Mouse (Mus musculus) adrenal gland, postnatal 4 days (tissue): Measurements from ENCODE around the gene 1700020L24Rik. TPM values are rescaled to one million over a fixed set of nuclear protein-coding genes. Genes with fewer than 3 reads are reported as not detected.

Experiments used
- DNase-seq, 2 experiments: peaks; one replicate each; pipeline ENCODE4 v3.0.0; 2021 to 2022; ENCODE audit warnings: low spot score in 2 of 2, mixed read lengths in 2 of 2
- long read RNA-seq, 2 experiments: library from polyadenylated mRNA; stranded (forward); transcript quantifications; one replicate each; pipeline ENCODE4 v2.0.0; 2021
- total RNA-seq, 2 experiments: library from RNA; stranded (reverse); gene quantifications; 2 replicates each; pipeline ENCODE4 v1.2.3; 2021

The 1700020L24Rik gene
- total RNA-seq: under 1 TPM; 0.48 to 0.56 TPM
- long read RNA-seq, experiment 1, partial matches to known transcripts: 0 of 1 reads
- long read RNA-seq, experiment 1, other reads (novel, unspliced or antisense): 1 of 1 reads
- long read RNA-seq, experiment 2: 0 reads

DNA sequence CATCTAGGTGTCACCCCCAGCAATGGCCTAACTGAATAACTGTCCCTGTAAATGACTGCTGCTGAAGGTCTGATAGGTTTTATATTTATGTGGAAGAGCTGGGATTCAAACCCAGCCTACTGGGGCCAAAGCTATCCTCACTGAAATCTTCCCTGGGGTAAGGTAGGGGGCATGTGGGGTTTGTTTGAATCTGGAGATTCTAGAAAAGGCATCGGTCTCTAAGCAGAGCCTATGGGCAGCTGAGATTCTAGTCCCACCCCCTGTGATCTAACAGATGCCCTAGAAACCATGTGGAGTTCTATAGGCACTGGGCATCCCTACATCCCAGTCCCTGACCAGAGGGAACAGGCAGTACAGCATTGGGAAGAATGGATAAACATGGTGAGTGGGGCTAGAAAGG, at the start of gene 1700020L24Rik:
TSS of gene 1700020L24Rik (plus strand) at position 301 of the 400 bp plus-strand sequence.
- DNase-seq: no peak

DNA sequence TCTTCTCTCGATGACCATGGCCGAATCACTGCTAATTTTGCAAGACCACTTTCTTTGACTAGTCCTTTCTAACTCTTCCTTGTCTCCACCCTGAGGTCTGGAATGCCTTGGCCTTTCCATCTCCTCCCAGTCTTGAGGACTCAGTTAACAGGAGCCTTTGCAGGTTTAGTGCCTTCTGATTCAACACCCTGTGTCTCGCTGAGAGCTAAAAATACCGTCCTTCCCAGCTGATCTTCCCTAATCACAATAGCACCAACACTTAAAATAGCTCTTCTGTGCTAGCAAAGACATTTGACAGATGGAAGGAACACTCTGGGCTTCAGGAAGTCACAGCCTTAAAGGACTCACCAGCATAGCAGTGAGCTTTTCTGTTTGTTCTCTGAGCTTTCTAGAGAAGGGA, 44.4 kb upstream of the 1700020L24Rik start:
- no peak for DNase-seq

DNA sequence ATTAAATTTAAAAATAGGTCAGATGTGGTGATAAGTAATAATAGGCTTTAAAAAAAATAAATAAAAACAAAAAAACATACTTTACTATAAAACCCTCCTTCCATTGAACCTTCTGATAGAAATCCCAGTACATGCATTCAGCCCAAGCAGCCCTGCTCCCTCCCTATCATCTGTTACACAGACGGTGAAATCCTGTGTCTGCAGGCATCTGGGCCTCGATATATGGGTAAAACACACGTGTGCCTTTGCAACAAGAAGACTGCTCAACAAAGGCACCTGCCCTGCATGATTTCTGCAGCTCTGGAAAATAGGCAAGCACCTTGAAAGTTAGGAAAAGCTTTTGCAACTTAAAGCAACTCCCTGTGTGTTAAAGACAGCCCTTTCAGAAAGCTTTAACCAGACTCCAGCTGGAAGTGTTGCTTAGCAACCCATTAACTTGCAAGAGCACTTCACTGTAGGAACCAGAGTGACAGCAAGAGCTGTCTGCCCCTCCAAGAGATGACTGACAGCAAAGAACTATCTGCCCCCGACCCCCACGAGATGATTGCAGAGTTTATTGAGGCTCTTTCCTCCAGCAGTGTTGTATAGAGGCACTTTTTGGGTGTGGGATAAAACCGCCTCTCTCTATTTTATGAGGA, 42.6 kb upstream of the 1700020L24Rik start:
- no peak for DNase-seq

DNA sequence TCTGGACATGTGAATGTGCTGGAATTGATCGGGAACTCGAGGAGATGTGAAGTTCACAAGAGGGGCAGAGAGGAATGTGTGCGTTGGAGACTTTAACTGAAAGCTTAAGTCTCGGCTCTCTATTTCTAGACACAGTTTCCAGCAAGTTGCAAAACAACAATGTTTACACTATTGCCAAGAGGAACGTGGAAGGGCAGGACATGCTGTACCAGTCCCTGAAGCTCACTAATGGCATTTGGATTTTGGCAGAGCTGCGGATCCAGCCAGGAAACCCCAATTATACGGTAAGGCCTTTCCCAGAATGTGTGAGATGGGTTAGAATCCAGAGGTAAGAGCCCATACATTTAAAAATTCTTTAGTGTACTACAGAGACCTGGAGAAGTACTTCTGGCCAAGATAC, 39.9 kb upstream of the 1700020L24Rik start:
- DNase-seq: no peak

DNA sequence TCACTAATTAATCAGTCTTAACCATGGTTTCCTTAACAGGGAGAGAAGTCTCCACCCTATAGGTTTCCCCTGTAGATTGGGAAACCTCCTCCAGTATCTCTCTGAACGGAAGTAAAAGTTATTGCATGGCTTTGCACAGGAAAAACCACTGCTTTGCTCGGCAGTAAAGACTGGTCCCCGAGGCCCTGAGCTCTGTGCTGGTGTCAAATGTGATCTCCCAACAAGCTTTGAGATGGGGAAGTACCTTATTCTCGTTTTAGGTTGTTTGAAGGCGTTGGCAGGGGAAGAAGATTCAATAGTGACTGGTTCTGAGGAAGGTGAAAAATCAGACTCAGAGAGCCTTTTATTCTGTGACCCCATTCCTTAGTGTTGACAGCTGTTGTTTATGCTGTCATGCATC, 38.8 kb upstream of the 1700020L24Rik start:
- DNase-seq: no peak

DNA sequence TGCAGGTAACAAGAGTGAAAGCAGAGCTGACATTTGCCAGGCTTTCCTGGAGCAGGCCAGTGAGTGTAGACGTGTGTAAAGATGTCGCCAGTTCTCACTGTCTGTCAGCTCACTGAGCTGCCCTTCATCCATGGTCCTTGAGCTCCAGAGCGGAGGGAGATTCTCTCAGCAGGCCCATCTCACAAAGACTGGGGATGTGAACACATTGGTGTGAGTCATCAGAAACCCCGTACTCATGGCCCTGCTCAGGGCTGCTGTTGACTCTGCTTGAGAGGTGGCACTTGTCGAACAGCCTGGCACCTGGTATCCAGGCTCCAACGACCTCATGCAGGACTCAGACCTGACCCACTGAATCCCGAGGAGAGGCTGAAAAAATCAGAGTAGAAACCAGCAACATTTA, 33.7 kb upstream of the 1700020L24Rik start:
- DNase-seq: no peak

DNA sequence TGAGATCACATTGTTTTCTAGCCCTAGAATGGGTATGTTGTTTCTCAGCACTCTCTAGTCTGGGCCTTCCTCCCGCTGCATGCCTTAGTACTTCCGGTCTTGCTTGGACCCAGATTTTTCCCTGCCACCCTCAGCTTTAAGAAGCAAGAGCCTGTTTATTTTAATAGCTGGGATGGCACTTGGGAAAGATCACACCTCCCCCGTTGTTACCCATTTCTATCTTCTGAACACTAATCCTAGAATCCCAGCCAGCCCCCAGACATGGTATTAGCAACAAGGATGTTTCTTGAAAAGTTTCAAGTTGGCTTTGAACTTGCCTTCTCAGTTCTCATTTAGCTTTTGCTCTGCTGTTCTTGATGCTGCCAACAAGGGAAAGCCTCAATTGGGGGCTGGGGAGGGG, 31.1 kb upstream of the 1700020L24Rik start:
- no peak for DNase-seq

DNA sequence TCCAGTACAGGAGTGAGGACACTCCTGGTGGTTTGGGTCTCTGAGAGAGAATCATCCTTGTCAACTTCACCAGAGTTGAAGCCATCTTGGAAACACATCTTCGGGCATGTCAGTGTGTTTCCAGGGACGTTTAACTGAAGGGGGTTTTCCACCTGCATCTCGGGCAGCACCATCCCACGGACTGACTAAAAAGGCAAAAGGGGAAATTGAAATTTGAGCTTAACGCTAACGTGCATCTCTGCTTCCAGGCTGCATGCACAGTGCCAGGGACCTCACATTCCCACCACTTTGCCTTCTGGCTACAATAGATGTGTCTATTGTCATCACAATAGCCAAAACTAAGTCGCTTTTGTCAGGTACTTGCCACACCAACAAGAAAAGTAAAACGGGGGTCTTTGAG, 29.2 kb upstream of the 1700020L24Rik start:
- no peak for DNase-seq

DNA sequence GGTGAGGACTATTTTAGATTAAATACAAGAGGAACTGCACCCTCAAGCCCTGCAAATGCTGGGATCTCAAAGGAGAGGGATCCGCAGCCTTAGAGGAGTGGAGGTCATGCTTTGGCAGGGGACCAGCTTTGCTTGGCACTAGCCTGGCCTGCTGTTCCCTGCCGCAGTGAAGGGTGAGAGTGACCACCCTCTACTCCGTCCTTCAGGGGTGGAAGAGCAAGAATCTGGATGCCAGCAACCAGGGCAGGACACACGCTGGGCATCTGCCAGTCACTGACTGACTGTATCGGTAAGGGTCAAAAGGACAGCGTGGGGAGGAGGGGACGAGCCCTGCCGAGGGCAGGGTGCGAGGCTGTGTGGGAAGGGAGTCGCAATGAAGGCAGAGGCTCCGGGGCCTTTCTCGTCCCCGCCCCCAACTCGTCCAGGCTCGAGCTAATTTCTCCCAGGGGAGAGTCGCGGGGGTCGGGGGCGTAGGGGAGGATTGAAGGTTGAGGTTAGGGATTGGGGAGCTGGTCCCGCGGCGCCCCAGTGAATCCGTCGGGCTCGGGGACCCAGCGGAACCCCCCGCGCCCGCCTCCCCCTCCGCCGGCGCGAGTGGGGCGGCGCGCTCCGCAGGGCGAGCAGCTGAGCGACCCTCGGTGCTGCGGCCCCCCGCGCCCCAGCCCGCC, 28.3 kb upstream of the 1700020L24Rik start, which contains the start of gene Rasl10b:
TSS of gene Rasl10b (plus strand) at position 51 of the 668 bp plus-strand sequence.
- no peak for DNase-seq

DNA sequence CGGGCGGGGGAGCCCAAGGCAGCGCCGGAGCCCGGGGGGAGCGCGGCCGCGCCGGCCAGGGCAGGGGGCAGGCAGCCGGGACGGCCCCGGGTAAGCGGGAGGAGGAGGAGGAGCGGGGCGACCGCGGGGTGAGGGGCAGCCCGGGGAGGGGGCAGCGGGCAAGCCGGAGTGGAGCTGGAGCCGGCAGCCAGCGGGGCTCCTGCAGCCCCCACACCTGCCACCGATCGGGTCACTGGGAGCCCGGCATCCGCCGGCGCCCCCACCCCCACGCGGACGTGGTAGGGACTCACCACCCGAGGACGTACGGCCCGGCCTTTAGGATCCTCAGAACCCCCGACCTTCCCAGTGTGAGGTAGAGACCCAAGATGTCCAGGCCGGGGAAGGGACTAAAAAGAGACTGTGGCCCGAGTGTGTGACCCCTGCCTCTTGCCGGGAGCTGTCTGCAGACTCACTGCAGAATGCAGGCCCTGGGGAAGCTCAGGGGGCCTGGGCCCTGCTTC, 27.6 kb upstream of the 1700020L24Rik start:
- DNase-seq: no peak

DNA sequence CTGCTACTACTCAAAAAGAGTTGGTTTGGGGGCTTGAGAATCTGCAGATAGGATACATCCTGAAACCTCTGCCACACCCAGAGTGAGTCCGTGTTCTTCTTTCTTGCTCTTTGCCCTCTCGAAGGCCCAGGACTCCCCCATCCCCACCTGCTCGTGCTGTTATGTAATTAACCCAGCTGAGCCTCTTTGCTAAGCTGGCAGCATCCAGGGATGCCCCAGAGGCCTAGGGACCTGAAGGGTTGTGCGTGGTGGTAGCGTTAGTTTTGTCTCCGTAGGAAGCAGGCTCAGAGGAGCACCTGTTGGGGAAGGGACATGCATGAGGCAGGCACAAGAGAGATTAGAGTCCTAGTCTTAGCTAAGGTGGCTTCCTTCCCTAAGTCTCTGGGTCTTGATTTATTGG, 27.0 kb upstream of the 1700020L24Rik start:
- DNase-seq: no peak

DNA sequence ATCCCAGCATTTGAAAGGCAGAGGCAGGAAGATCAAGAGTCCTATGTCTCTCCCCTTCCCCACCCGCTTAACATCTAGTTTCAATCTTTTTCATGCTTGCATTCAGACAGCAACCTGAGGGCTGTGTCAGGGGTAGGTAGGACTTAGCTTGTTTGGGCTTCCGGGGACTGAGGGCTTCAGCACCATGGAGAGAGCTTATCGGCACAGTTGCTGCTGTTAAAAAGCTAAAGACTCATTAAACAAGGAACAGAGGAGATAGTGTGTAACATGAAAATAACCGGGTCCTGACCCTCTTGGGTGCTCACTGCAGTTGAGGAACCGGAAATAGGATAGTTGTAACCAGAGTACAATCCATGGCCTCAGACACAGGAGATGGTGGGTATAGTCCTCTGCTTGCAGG, 20.4 kb upstream of the 1700020L24Rik start:
- no peak for DNase-seq

DNA sequence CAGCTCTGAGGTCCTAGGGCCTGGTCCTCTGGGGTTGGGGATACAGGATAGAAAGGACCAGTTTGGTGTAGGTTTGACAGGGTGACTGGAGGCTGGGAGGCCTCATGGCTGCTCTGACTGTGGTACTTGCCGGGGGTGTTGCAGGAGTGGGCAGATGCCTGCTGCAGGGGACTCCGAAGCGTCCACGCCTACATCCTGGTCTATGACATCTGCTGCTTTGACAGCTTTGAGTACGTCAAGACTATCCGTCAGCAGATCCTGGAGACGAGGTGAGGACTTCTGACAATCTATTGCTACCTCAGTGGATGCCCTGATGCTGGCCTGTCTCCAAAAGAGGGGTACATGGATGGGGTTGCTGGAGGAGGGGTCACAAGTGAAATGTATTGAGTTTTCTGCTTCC, 19.8 kb upstream of the 1700020L24Rik start:
- no peak for DNase-seq

DNA sequence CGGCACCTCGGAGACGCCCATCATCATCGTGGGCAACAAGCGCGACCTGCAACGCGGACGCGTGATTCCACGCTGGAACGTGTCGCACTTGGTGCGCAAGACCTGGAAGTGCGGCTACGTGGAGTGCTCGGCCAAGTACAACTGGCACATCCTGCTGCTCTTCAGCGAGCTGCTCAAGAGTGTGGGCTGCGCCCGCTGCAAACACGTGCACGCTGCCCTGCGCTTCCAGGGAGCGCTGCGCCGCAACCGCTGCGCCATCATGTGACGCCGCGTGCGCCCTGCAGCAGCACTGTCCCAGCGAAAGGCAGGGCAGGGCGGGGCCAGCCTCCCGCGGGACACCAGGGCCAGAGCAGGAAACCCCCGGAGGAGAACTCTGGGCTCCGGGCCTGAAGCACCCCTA, 18.9 kb upstream of the 1700020L24Rik start:
- DNase-seq: no peak

DNA sequence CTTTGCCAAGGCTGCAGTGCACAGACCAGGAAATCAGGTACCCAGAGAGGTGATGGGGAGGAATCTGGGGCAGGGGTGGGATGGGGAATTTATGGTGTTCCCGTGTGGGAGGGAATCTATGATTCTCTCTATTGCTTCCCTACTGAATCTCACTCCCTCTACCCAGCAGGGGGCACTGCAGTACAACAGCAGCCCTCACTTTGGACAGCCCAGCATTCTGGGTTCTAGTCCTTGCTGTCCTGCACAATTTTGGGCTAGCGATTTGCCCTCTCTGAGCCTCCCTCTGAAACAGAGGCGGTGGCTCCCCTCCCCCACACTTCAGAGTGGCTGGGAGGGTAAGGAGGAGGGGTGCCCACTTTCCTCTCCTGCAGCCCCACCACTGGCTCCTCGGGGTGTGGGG, 17.1 kb upstream of the 1700020L24Rik start:
- DNase-seq: no peak

DNA sequence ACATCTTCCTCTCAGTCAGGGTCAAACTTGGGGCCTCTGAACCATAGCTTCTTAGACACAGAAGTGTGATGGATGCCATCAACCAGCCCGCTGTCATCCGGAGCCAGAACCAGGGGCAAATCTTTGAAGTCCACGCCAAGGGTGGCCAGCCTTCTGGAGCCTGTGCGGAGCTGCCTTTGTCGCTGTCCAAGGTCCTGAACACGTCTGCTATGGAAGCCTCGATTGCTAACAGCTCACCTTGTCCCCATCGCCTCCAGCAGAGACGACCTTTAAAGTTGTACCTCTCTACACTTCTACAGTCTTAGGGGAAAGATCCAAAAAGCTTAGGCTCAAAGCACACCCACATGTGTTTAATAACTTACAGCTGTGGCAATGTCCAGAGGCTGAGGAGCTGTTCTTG, 16.2 kb upstream of the 1700020L24Rik start:
- peak; percentile 53 for DNase-seq

DNA sequence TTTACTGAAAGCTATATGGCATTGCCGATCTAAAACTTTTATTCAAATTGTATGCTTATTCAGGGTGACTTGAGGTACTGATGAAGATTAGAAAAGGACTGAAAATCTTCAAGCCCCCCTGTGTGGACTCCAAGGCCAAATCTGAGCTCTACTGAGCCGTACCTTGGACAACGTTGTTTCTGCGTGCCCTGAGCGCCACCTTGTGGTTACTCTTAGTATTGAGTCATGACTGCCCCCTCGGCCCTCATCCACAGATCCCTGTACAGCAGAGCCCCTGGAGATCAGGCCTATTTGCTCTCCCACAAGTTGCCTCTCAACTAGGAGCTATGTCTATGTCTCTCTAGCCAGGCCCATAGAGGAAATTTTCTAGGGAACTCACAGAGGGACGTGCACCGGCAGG, 12.8 kb upstream of the 1700020L24Rik start:
- no peak for DNase-seq

DNA sequence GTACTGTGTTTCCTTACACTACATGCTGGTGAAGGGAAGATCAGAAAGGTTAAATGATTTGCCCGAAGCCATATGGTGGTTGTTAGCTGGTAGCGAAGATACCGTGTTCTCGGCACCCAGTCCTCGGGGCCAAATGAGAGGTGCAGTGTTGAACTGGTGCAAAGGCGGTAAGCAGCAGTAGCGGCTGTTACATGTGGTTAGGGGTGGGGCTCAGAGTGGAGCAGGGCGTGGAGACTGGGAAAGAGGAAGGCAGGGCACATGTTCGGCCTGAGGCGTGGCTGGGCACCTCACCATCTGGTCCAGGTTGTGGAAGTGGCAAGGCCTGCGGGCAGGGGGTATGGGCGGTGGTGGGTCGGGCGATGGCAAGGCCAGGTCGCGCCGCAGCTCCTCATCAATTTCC, 10.5 kb upstream of the 1700020L24Rik start:
- no peak for DNase-seq

DNA sequence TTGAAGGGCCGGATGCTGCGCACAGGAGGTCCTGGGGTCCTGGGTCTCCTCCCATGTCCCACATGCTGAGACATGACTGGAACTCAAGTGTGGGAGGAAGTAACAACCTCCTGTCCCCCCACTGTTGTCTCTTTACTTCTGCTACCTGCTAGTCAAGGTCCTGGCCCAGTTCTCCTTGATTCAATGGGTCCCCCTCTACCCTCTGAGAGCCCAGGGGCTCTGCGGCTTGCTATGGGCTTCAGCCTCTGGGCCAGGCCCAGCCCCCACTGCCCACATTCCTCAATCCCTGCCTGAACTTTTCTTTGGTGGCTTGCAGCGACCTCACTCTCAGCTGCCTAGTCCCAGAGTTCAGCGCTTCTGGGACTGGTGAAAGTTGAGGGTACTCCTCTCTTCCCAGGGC, 8.1 kb upstream of the 1700020L24Rik start, which contains the start of gene Gas2l2:
TSS of gene Gas2l2 (minus strand) at position 101 of the 400 bp plus-strand sequence.
- DNase-seq: no peak

DNA sequence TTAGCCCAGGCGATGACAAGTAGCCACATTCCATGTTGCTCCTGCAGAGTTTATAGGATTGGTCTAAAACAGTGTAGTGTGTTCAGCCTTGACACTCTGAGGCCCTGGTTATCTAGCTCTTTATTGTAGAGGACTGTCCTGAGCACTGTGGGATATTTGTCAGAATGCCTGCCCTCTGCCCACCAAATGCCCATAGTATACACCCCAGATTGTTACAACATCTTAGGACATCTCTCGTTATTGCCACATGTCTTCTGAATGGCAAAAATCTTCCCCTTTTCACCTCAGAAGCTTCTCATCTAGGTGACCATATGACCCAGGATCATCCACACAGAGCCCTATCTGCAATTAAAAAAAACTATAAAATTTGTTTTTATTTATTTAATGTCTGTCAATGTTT, 4.9 kb upstream of the 1700020L24Rik start:
- DNase-seq: no peak

DNA sequence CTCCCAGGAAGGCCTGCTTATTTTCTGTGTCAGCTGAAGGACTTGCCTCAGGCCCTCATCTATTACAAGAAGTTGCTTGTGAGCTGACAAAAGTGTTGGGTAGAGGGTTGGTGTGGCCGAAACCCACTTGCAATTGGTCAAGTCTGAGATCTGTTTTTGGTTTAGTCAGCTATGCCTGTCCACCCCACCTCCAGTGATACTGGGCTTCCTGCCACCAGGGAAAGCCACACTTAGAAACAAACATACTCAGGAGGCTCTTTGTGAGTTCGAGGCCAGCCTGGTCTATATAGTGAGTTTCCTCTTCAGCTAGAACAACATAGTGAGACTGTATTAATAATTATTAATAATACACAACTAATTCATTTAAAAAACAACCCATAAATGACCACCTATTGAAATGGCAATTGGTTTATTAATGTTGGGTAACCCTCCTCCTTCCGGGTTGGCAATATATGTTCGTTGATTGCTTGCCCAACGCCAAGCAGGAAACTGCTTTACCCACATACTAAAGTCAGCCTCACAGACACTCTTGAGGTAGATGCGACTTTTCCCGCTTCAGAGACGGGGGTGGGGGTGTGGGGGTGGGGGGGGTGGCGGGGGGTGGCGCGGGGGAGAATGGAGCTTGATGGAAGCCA, 2.1 kb downstream of the 1700020L24Rik start:
- DNase-seq: no peak
